ENCODE assay signal across 8 mouse cellular contexts in the genomic region with DNA sequence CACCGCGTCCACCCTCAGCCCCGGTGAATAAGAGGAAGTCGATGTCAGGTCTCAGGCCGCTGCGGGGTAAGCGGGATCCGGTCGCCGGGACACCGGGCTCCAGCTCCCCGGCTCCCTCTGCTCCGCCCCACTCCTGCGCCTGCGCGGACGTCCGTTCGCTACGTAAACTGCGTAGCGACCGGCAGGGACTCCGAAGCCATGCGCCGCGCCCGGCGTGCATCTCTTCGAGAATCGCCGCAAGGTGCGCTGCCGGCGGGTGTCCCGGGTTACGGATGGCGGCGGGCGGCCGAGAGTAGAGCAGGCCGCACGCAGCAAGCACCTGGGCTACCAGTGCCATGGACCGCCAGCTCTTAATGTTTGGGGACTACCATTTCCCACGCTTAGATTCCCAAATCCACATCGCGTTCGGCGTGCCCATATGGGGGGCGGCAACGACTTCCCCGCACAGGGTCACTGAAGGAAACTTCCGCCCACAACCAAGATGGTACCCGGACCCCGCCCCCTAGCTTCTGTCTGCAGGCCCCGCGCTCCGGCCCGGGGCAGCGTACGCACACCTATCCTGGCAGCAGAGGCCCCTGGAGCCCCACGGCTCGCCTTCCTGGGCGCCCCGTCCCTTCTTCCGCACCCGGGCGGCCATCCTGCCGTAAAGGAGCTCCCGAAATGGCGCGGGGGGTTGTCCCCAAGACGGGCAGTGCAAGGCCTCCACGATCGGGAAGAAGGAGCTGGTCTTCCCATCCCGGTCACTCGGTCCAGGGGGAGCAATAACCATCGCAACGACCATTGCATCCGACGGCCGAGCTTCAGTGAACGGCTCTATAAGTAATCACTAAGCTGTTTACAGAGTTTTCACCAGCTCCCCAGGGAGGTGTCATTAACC. TPM values are rescaled to one million over a fixed set of nuclear protein-coding genes. Genes with fewer than 3 reads are reported as not detected.
DNase-seq lines count a peak whose midpoint lies in the region; ATAC-seq and TF ChIP-seq lines count a peak whose summit lies in the region.

Gene Bad, plus strand, starts transcription at position 490 of the 877 bp plus-strand sequence.

- H3K4me3 ChIP-seq in hindbrain, embryonic 10.5 days = peak within 1 kb of the TSS; percentile 91
- peak within 1 kb of the TSS; percentile 84 for H3K4me3 ChIP-seq in lung, postnatal 0 days (ENCODE audit: low read depth, low read length)

- peak within 1 kb of the TSS; percentile 97 for H3K27ac ChIP-seq in hindbrain, embryonic 10.5 days
- H3K27ac ChIP-seq in lung, postnatal 0 days (ENCODE audit: low read length) = peak within 1 kb of the TSS; percentile 93

- H3K9ac ChIP-seq in lung, postnatal 0 days (replicated peaks; ENCODE audit: low read depth) = peak within 1 kb of the TSS; percentile 61

- TF ChIP-seq EP300 in lung, postnatal 0 days (IDR thresholded peaks at IDR 0.05) = peak; percentile 86

- peaks cover 17% of the 10 kb centered on the region for H3K36me3 ChIP-seq in hindbrain, embryonic 10.5 days
- no peaks in the 10 kb centered on the region for H3K36me3 ChIP-seq in lung, postnatal 0 days (ENCODE audit: insufficient read depth, low read length)

- ATAC-seq in lung, postnatal 0 days = peak; percentile 84

- peak; percentile 2 for TF ChIP-seq CTCF in lung, postnatal 0 days (IDR thresholded peaks at IDR 0.05)

- H3K27me3 ChIP-seq in hindbrain, embryonic 10.5 days (ENCODE audit: insufficient read depth, poor library complexity, severe bottlenecking) = peaks cover 17% of the 10 kb centered on the region
- no peaks in the 10 kb centered on the region for H3K27me3 ChIP-seq in lung, postnatal 0 days (replicated peaks; ENCODE audit: insufficient read depth, low read length)

- H3K4me2 ChIP-seq in lung, postnatal 0 days (replicated peaks; ENCODE audit: low read depth, low read length) = peak within 1 kb of the TSS; percentile 92

- peaks cover 35% of the 10 kb centered on the region for H3K4me1 ChIP-seq in hindbrain, embryonic 10.5 days (replicated peaks)
- peaks cover 4% of the 10 kb centered on the region for H3K4me1 ChIP-seq in lung, postnatal 0 days (ENCODE audit: insufficient read depth, low read depth, low read length)

- no peaks in the 10 kb centered on the region for H3K9me3 ChIP-seq in hindbrain, embryonic 10.5 days
- H3K9me3 ChIP-seq in lung, postnatal 0 days (ENCODE audit: low read length) = no peaks in the 10 kb centered on the region

- under 1% methylated on average over 83 of the region's 83 CpGs for WGBS in hindbrain, embryonic 10.5 days
- under 1% methylated on average over 82 of the region's 83 CpGs for WGBS in lung, postnatal 0 days

- DNase-seq in NIH3T3 (ENCODE audit: low read depth) = peak; percentile 98
- peak; percentile 93 for DNase-seq in cerebellum, adult 9-11 months
- peak; percentile 77 to 94 for DNase-seq in frontal cortex, adult 2 months (ENCODE audit: extremely low spot score in 1 of 2, low spot score in 1 of 2)
- DNase-seq in hindbrain, embryonic 10.5 days (ENCODE audit: low spot score) = peak; percentile 94
- DNase-seq in layer of hippocampus, adult 9-11 months = peak; percentile 90
- peak; percentile 93 for DNase-seq in lung, postnatal 0 days (ENCODE audit: low spot score)
- DNase-seq in ovary, postnatal 10 days (ENCODE audit: low spot score) = peak; percentile 98
- DNase-seq in thymus, postnatal 0 days (ENCODE audit: low spot score) = peak; percentile 94

RNA-seq across cellular contexts. Expression of gene Bad, which starts in this region (rescaled TPM):
- polyA plus RNA-seq in frontal cortex, adult 2 months (2012; rRNA removed) = 55.1 and 65.8 TPM in 2 replicates
- 63.1 and 75.5 TPM in 2 replicates for polyA plus RNA-seq in hindbrain, embryonic 10.5 days (2016; fragmentation: Nextera tagmentation; extraction: Ambion mirVana)
- 106 TPM in 2 replicates for polyA plus RNA-seq in lung, postnatal 0 days (2015; fragmentation: Nextera tagmentation; extraction: Ambion mirVana)
- 66.7 and 69.9 TPM in 2 replicates for polyA plus RNA-seq in thymus, postnatal 0 days (2015; fragmentation: Nextera tagmentation; extraction: Ambion mirVana)

Comparison
In these comparisons a context has a peak if more than half of its experiments do, and no peak if none do; other contexts are left out.
1. Peak in every context shown above with its lines: DNase-seq, ATAC-seq, H3K4me3 ChIP-seq and H3K27ac ChIP-seq.